Comparison of ENCODE assay signal across 10 mouse cellular contexts in genomic region chr17:50814089-50814488, GRCm38 (mm10).
A peak's percentile ranks its signal among the peaks of the same experiment; 100 is the strongest.
DNase-seq lines count a peak whose midpoint lies in the region; ATAC-seq and TF ChIP-seq lines count a peak whose summit lies in the region.
"Had no signal": no experiment of that assay in that cellular context is flagged by ENCODE, and none has a peak within 500 bp of the region (broad histone marks: within the 10 kb centered on the region; RNA-seq: fewer than 3 reads in every experiment).

No protein-coding gene starts in this region.

- ATAC-seq in granulocyte monocyte progenitor cell, adult 5-6 weeks (replicated peaks; ENCODE audit: poor library complexity, severe bottlenecking) = no peak

- H3K4me1 ChIP-seq in cerebellum, adult 2 months (ENCODE audit: control insufficient read depth, insufficient read depth, low read length) = no peaks in the 10 kb centered on the region
- H3K4me1 ChIP-seq: limb, embryonic 13.5 days; neural tube, embryonic 12.5 days had no signal

- WGBS in cerebellum, adult 2 months = 38% methylated on average over 1 of the region's 1 CpGs

- TF ChIP-seq CTCF in cerebellum, adult 2 months (IDR thresholded peaks at IDR 0.05; ENCODE audit: borderline replicate concordance, insufficient read depth, low read depth, low read length) = peak; percentile 48; the same call in 1 of the 2 replicates

- no peak for DNase-seq in cerebellum, adult 2 months
- no peak for DNase-seq in cerebellum, postnatal 4 days (ENCODE audit: low spot score in 2 of 2)
- peak; percentile 32 for DNase-seq in layer of hippocampus, adult 11-12 months (ENCODE audit: low spot score)
- DNase-seq in layer of hippocampus, postnatal 36 days = no peak
- peak; percentile 63 for DNase-seq in 3T3-L1 (ENCODE audit: low read depth, low spot score)
- peak; percentile 18 for DNase-seq in c-Kit-positive CD71-negative TER-119-negative erythroid progenitor cells, embryonic 14.5 days (ENCODE audit: low read depth)
- no peak for DNase-seq in urinary bladder, postnatal 25 days (ENCODE audit: low spot score)

- H3K4me3 ChIP-seq in cerebellum, adult 2 months (replicated peaks; ENCODE audit: insufficient read depth, low read depth, low read length) = no peak overlapping the region
- H3K4me3 ChIP-seq: limb, embryonic 13.5 days; neural tube, embryonic 12.5 days had no signal

- H3K27ac ChIP-seq in cerebellum, adult 2 months (ENCODE audit: insufficient read depth, low read length) = no peak overlapping the region
- H3K27ac ChIP-seq: limb, embryonic 13.5 days; neural tube, embryonic 12.5 days had no signal

- TF ChIP-seq POLR2A in cerebellum, adult 2 months (IDR thresholded peaks at IDR 0.05; ENCODE audit: borderline replicate concordance, insufficient read depth, low read length) = no peak

- H3K27me3 ChIP-seq in cerebellum, adult 2 months (ENCODE audit: control insufficient read depth, insufficient read depth, low read length) = no peaks in the 10 kb centered on the region
- H3K27me3 ChIP-seq: limb, embryonic 13.5 days; neural tube, embryonic 12.5 days had no signal

Comparison
In these comparisons a context has a peak if more than half of its experiments do, and no peak if none do; other contexts are left out.
1. DNase-seq: peak in layer of hippocampus, adult 11-12 months (single experiment), 3T3-L1 (single experiment) and c-Kit-positive CD71-negative TER-119-negative erythroid progenitor cells, embryonic 14.5 days (single experiment); none in cerebellum, adult 2 months (0 of 2), cerebellum, postnatal 4 days (0 of 2), layer of hippocampus, postnatal 36 days (0 of 2) and urinary bladder, postnatal 25 days (single experiment).